Mouse (Mus musculus) bone marrow, adult 2 months (tissue): ENCODE measurements around the gene Robo1. TPM values are rescaled to one million over a fixed set of nuclear protein-coding genes. Genes with fewer than 3 reads are reported as not detected.

ENCODE experiments used
- H3K27ac ChIP-seq: fragments of 200-500 bp; 2 replicates; pipeline ENCODE4 v1.5.1; 2012; ENCODE audit warnings: low read depth, mild to moderate bottlenecking, control low read depth, inconsistent platforms, low read length; ENCODE audit not compliant: control insufficient read depth, poor library complexity, insufficient read depth
- H3K4me1 ChIP-seq: fragments of 200-500 bp; 2 replicates; pipeline ENCODE4 v1.6.1; 2011; ENCODE audit warnings: low read length; ENCODE audit not compliant: control insufficient read depth, insufficient read depth
- H3K4me3 ChIP-seq: fragments of 200-500 bp; replicated peaks from 2 replicates; pipeline ENCODE3; 2011; ENCODE audit warnings: mild to moderate bottlenecking, low read depth, low read length, control low read depth; ENCODE audit not compliant: control insufficient read depth
- CTCF ChIP-seq: fragments of 200-500 bp; IDR thresholded peaks from 2 replicates; pipeline ENCODE4 v1.5.1; 2011; ENCODE audit warnings: low read length, control low read depth; ENCODE audit not compliant: control insufficient read depth, insufficient read depth
- POLR2A ChIP-seq: fragments of 200-500 bp; IDR thresholded peaks from 2 replicates; pipeline ENCODE4 v1.6.1; 2011; ENCODE audit warnings: low read depth, mild to moderate bottlenecking, control low read depth, low read length, borderline replicate concordance; ENCODE audit not compliant: control insufficient read depth
- WGBS: fragments of 180-500 bp; shearing (Covaris S2); methylation state at CpG from one replicate; pipeline ENCODE4 v1.1.7; 2018; 5-methylcytosine and 5-hydroxymethylcytosine counted together
- polyA plus RNA-seq: library from polyadenylated mRNA; stranded (reverse); fragments of >200 nt; gene quantifications from 2 replicates; pipeline ENCODE4 v1.2.4, GENCODE M21; 2011; ENCODE audit warnings: low replicate concordance; ENCODE audit not compliant: missing spikeins, insufficient read depth, insufficient read length

Robo1 gene
- polyA plus RNA-seq, 1 experiment: 9.0 TPM

- Histone ChIP-seq H3K27ac (no peak overlapping the region), H3K4me3 (no peak overlapping the region), H3K4me1 (no peaks in the 10 kb centered on the region)
- no peak for TF ChIP-seq POLR2A
- no peak for TF ChIP-seq CTCF
- WGBS: 92% methylated on average over 6 of the region's 6 CpGs
These were observed 380.1 kb downstream of the Robo1 start for GRCm38 (mm10) chr16:72688185-72688681.

GRCm38 (mm10) chr16:72691909-72692308, 383.8 kb downstream of the Robo1 start:
- WGBS: 63% methylated on average over 3 of the region's 3 CpGs
- H3K4me3 ChIP-seq: no peak overlapping the region
- no peaks in the 10 kb centered on the region for H3K4me1 ChIP-seq
- H3K27ac ChIP-seq: no peak overlapping the region
- TF ChIP-seq POLR2A (no peak), CTCF (no peak)

- Histone ChIP-seq H3K4me1 (no peaks in the 10 kb centered on the region), H3K27ac (no peak overlapping the region), H3K4me3 (no peak overlapping the region)
- 81% methylated on average over 14 of the region's 14 CpGs for WGBS
- TF ChIP-seq CTCF (no peak), POLR2A (no peak)
These were observed 385.6 kb downstream of the Robo1 start for GRCm38 (mm10) chr16:72693446-72694274.

GRCm38 (mm10) chr16:72694787-72695186, 386.7 kb downstream of the Robo1 start:
- Histone ChIP-seq H3K4me3 (no peak overlapping the region), H3K4me1 (no peaks in the 10 kb centered on the region), H3K27ac (no peak overlapping the region)
- WGBS: 75% methylated on average over 5 of the region's 5 CpGs
- TF ChIP-seq CTCF (no peak), POLR2A (no peak)

GRCm38 (mm10) chr16:72699238-72700006, 391.3 kb downstream of the Robo1 start:
- Histone ChIP-seq H3K4me1 (no peaks in the 10 kb centered on the region), H3K27ac (no peak overlapping the region), H3K4me3 (no peak overlapping the region)
- TF ChIP-seq POLR2A: no peak
- no peak for TF ChIP-seq CTCF
- 80% methylated on average over 12 of the region's 12 CpGs for WGBS

GRCm38 (mm10) chr16:72700297-72700696, 392.2 kb downstream of the Robo1 start:
- no peak overlapping the region for H3K4me3 ChIP-seq
- TF ChIP-seq POLR2A: no peak
- TF ChIP-seq CTCF: no peak
- no peaks in the 10 kb centered on the region for H3K4me1 ChIP-seq
- H3K27ac ChIP-seq: no peak overlapping the region
- 86% methylated on average over 11 of the region's 11 CpGs for WGBS

GRCm38 (mm10) chr16:72703486-72703885, 395.4 kb downstream of the Robo1 start:
- H3K4me3 ChIP-seq: no peak overlapping the region
- no peak overlapping the region for H3K27ac ChIP-seq
- WGBS: 81% methylated on average over 6 of the region's 6 CpGs
- TF ChIP-seq CTCF (no peak), POLR2A (no peak)
- no peaks in the 10 kb centered on the region for H3K4me1 ChIP-seq

DNA sequence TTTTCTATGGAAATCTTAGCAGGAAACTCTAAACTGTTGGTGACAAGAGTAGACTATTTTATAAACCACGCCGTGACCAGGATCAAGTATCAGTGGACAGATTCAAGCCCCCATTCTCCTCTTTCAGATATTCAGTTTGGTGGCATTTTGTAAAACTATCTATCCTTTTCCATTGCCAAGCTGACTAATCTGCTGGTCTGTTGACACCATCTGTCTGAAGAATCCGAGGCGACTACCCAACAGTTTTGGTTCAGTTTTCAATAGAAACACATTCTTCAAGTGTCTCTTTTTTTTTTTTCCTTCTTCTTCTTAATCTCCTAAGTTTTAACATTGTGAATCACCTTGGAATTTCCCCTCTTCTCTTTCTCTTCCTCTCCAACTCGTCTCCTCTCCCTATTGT, 397.7 kb downstream of the Robo1 start:
- Histone ChIP-seq H3K4me3 (no peak overlapping the region), H3K4me1 (no peaks in the 10 kb centered on the region), H3K27ac (no peak overlapping the region)
- TF ChIP-seq POLR2A (no peak), CTCF (no peak)
- 73% methylated on average over 5 of the region's 5 CpGs for WGBS
